Mouse (Mus musculus) embryo, embryonic 11.5 days (tissue): ENCODE measurements around the gene Fpr1.
"Not testable (repeated sequence)": the region's sequence is repeated elsewhere in the genome, so short reads cannot be mapped to it uniquely, and the experiment has no call there.

Source experiments
- DNase-seq: peaks from one replicate; pipeline ENCODE4 v3.0.0-alpha.2; 2012; ENCODE audit warnings: low read depth, low spot score

Fpr1 gene

DNA sequence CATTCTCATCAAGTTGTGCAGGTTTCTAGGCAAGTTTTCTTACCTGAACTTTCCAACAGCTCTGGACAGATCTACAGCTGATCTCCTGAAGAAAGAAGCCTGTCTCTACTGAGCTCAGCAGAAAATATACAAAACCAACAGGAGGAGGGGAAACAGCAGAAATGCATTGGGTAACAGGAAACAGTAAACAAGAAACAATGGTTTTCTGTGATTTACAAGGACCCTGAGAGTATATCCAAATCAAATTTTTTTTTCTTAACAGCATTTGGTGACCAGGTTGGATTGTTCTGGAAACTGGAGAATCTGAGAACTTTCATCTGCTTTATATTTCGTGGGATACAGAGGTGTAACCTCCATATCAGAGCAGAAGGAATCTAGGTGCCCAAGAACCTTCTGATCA is at the start of gene Fpr1:
Fpr1 (minus strand) TSS at position 101 of the 400 bp plus-strand sequence.
- DNase-seq: no peak

DNA sequence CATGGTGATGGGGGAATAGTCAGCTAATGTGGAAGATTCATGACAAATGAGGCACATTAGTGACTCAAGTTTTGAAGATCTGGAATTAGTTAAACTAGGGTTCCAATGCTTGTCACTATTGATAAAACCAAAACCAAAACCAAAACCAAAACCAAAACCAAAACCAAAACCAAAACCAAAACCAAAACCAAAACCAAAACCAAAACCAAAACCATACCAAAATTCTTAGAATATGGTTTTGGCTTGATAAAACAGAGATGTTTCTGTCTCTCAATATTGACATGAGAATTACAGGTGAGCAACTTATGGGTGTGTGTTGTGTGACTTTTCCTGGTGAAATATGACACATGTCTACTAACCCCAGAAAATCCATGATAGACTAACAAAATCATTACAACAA is 34.0 kb upstream of the Fpr1 start:
- DNase-seq: no peak

DNA sequence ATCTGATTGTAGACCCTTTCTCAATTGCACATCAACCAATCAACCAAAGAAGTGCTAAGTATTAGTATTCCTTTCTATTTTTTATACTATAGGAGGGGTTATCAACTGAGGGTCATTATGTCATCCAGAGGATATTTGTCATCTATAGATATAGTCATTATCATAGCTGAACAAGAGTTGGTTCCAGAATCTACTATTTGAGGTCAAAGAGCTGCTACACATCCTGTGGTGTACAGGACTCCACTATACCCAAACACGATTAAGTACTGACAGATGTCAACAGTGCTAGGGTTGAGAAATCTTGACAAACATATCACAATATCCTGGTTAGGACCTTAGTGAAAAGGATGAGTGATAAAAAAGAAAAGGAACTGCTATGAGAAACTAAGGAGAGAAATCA is 33.6 kb upstream of the Fpr1 start:
- DNase-seq: no peak

DNA sequence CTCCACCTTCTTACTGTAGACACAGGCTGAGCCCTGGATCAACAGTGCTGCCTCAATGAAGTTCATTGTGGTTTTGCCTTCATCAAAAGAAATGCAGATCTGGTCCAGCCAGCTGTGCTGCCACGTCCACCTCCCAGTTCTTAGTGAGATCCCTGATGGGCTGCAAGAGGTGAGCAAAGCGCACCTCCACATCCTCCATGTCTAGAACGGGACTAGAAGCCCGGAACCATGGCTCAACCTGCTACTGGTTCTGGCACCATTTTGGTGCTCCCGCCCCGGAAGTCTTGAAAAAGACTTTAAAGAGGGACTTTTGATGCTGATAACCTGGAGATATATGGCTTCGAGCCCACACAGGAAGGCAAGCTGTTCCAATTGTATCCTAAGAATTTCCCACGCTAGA is 28.9 kb upstream of the Fpr1 start:
- DNase-seq: not testable (repeated sequence)

DNA sequence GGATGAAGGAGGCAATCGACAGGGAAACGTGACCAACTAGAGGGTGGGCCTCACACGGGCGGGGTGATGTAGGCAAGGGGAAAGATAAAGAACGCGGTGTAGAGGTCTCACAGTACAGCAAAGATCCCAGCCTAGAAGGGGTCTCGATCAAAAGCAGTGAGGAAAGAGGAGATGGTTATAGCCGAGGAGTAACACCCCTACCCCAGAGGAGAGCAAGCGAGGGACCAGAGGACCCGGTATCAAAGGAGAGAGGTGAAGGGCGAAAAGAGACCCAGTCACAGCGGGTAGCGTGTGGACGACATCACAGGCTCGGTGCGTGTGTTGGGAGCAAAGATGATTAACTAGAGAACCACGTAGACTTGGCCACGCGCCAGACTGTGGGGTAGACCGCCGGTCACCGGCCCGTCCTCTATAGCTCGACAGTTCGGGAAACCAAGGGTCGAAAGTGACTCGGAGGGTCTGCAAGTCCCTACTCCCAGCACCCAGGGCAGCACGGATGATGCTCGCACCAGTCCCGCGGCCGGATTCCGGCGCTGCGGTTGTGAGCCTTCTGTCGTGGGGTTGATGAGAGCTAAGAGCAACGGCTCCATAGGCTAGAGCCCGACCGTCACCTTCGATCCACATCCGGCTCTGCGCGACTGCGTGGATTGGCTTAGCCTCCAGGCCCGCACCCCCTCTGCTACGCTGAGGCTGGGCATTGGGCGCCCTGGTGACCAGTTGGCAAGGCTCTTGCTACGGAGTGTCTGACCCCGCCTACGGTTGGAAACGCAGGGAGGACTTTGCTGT is 26.1 kb upstream of the Fpr1 start:
- DNase-seq: peak; percentile 62

DNA sequence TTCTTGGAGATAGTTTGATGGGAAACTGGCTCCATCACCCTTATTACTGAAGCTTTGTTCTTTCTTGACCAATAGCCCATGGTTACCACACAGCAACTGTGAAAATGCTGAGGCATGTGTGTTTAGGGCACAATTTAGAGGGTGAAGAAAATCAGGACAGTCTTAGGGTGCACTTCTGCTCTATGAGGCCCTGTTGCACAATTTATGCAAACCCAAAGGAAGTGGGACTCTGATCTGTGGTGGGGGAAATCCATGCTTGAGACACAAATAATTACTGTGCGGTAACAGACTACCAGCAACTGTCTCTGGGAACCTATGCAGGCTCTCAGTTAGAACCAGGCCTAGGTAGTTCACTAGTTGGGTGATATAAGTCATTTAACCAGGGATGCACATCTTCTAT is 17.0 kb upstream of the Fpr1 start:
- DNase-seq: no peak

DNA sequence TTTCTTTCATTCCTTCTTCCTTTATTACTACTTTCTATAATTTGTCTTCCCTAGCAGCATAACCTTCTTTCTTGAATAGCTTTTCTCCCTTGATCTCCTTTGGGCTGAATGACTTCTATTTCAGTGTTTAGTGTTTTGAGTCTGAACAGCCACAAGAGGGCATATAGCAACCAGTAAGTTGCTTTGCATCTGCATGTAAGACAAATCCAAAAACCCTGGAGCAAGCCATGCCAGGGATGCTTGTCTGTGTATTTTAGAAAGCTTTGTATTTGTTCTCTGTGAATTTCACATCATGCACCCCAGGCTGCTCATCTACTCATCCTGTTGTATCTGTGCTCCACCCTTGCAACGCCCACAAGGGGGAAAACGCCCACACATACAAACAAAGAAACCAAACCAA is 15.5 kb upstream of the Fpr1 start:
- DNase-seq: no peak

DNA sequence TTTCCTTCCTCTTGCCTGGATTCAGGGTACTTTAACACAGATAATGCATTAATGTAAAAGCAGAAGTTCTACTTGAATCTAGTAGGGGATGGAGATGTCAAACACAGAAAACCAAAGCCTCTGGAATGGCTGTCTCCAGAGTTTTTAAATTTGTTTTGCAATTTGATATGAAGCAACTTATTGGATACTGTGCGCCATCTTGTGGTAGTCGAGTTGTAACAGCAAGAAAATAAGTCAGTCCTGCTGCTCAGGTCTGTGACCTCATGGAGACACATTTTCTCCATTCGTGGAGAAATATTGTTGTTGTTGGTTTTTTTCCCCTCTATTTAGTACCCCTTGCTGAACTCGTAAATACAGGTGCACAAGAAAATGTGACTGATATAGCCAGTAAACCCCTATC is 12.3 kb upstream of the Fpr1 start:
- peak; percentile 38 for DNase-seq

DNA sequence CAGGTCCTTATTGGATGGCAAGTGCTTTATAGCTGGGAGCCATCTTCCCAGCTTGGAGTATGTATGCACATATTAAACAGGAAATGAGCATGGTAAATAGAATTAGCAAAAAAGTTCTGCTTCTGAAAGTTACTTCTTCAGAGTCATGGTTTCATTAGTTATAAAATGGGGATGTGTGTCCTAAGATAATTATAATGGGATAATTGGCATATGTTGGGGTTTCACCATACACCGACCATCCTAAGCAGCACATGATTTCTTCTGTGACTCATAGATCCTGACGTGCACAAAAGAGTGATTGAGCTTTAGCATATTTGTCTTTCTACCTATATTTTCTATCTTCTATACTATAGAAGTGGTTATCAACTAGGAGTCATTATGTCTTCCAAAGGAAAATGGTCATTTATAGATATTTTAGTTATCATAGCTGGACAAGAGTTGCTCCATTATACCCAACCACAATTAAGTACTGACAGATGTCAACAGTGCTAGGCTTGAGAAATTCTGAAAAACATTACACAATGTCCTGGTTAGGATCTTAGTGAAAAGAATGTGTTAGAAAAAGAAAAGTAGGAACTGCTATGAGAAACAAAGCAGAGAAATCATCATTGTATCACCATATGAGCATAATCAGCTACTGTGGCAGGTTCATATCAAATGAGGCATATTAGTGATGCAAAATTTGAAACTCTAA is 6.1 kb upstream of the Fpr1 start:
- no peak for DNase-seq

DNA sequence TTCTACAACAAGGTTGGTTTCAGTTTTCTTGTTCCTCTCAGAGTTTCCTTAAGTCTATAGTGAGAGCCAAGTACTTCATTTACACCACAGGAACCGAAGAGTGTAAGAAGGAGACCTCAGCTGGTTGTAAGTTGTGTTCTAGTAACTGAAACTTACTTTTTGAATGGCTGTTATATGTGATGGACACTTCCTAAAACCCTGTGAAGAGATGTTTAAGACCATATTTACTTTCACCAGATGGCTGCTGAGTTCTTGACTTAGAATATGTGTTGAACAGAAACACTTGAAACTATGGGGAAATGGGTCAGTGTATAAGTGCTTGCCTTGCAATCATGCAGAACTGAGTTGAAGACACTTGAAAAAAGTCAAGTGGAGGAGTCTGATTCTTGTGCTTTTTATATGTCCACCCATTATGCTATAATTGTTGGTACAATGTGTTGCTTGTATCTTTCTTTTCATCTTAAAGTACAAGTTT is 4.1 kb upstream of the Fpr1 start, which contains the start of the genes Fpr2 and Fpr3:
Fpr2 (plus strand) TSS at position 51 of the 475 bp plus-strand sequence.
Fpr3 (plus strand) TSS at position 79 of the 475 bp plus-strand sequence.
- DNase-seq: no peak

DNA sequence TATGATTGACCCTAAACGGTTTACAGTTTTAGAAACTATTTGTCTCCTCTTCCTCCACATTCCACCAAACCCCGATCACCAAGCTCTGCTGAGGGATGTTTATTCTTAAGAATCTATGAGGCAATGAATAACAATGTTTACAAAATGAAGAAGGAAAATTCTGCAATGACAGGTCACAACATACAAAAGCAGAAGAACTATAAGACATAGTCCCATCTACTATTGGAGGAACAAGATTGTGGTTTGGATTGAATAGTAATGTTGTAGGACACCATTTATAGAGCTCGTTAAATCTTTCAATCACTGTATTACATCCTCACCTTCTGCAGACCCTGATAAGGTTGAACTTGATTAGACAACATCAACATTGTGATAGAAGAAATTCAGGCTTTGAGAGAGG is 1.1 kb downstream of the Fpr1 start:
- DNase-seq: no peak

DNA sequence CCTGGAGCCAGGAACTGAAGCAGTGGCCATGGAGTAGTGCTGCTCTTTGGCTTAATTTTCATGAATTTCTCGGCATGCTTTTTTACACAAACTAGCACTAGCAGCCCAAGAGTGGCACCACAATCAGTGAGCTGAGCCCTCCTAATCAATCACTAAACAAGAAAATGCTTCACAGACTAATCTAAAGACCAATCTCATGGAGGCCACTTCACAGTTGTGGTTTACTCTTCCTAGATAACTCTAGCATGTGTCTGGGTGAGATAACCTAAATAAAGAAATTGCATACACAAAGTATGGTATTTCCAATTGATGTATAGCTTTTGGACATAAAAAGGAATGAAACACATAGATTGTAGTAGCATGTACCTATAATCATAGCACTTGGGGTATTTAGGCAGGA is 4.4 kb downstream of the Fpr1 start:
- DNase-seq: no peak

DNA sequence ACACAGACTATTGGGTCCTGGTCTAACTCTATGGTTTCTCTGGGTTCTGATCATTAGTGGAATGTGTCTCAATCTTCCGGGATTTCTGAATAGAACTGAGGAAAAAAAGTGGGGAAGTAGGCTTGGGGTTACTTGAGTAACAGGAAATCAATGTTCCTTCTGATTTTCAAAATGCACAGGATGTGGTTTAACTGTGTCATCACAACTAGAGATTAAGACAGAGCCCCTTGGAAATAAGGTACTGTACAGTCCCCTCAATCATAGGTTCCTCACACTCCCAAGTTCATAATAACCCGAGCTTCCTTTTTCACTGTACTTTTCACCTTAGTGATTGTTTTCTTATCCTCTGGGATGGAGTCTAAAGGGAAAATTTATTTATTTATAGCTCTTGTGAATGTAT is 12.0 kb downstream of the Fpr1 start:
- no peak for DNase-seq

DNA sequence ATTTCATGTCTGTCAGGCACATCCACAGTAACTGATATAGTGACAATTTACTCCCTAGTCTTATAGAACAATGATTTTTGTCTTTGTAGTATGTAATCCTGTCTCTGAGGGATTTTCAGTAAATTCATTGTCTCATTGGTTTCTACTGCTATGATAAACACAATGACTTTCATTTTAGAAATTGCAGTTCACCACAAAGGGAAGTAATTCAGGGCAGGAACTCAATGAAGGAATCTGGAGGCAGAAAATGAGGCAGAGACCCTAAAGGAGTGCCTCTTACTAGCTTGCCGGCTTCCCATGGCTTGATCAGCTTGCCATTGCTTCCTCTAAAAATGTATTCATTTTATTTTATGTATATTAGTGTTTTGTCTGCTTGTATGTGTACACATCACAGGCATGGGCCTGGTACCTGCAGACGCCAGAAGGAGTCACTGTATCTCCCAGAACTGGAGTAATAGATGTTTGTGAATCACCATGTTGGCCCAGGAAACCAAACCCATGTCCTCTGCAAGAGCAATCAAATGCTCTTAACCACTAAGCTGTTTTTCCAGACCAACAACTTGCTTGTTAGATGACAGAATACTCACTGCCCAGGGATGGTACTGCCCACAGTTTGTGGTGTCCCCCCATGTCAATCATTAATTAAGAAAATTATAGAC is 12.7 kb downstream of the Fpr1 start:
- DNase-seq: no peak

DNA sequence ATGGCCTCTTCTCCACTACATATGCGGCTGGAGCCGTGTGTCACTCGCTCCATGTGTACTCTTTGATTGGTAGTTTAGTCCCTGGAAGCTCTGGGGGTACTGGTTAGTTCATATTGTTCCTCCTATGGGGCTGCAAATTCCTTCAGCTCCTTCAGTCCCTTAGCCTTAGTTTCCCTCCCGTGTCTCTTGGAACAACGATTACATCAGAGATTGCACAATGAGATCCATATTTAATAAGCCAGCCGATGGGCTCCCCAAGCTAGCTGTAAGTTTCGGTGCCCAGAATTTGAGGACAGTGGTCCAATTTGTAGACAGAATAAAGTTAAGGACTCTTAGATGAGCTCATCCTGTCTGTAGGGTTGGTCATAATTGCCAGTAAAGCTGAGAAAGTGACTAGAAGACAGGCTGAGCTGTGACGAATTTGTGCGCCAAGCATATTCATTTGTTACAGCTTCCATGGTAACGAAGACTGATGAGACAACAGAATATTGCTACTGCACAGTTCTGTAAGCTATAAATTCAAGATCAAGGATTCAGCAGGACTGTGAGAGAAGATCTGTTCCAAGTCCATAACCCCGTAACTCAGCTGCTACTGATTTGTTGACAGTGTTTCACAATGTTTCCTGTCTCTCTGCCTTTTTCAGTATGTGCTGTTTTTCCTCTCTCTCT is 16.8 kb downstream of the Fpr1 start:
- DNase-seq: no peak

DNA sequence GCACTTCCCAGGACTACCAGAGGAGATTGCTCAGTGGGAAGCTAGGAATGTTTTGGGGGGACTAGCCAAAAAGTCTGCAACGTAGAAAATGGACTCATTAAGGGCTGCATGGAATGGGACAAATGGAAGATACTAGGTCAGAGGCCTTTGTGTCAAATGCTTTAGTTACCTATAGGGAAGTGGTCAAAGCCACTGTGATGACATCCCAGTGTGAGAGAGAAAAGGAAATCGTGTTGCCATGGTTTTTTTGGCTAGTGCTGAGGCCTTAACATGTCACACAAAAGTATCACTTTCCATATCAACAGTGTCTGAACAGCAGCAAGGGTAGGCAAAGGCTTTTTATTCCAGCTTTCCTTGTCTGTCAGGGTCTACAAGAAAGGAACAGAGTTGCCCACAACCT is 18.6 kb downstream of the Fpr1 start:
- DNase-seq: no peak

DNA sequence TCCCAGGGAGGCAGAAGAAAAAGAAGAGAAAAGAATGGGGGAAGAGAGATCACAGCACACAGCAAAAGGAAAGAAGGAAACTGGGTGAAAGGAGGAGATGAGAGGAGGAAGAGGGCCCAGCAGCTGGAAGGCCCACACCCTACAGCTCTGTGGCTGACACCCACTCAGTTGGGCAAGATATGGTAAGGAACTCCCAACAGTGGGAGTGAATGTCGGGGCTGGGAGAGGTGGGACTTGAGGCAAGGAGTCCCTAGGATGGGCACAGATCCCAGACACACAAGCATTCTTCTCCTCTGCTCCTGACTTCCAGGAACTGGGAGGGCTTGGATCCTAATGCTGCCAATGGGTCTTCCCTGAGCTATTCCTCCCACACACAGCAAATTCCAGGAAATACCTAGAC is 21.4 kb downstream of the Fpr1 start:
- DNase-seq: no peak

DNA sequence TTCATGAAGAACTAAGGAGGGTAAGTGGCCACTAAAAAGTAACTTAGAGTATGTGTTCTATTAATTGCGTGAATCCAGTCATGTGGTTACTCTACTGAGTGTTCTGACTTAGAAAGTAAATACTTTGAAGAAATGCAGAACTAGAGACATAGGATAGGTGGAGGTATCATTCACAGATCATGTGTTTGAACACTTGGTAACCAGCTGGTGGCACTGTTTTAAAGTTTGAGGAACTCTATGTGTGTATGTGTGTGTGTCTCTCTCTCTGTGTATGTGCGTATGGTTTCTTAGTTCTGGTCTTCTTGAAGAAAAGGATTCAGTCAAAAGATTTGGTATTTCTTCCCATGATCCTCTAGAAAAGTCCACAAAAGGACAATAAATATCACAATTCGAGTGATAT is 23.6 kb downstream of the Fpr1 start:
- DNase-seq: no peak

DNA sequence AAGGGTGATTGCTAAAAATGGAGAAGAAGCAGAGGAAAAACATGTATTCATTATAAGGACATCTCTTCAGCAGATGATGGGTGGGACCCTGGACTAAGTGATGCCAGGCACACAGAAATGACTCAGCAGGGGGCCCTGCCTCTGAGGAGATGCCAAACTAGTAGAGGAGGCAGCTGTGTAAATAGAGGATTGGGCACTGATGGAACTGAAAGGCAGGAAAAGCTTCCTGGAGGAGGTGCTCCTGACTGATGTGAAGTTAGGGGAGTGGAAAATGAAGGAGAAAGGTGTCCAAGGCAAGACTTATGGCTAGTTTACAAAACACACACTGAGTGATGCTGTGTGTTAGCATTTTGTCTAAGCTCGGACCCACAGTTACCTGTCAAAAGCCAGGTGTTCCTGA is 26.3 kb downstream of the Fpr1 start:
- DNase-seq: no peak

DNA sequence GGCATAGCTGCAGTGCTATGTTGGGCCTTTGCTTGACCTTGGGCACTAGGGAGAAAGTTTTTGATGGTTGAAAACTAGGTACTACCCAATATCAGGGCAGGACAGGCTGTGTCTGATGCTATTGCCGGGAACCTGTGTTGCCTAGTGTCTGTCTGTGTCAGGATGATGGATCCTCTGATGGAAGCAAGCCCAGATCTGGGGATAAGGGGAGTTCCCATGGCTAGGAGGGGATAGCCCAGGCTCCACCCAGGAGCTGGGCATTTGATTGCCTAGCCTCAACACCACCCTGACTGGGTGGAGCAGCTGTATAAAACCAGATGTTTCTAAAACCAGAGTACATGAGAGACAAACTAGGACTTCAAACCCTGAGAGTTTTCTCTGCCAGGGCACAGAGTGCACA is 27.1 kb downstream of the Fpr1 start:
- DNase-seq: no peak

DNA sequence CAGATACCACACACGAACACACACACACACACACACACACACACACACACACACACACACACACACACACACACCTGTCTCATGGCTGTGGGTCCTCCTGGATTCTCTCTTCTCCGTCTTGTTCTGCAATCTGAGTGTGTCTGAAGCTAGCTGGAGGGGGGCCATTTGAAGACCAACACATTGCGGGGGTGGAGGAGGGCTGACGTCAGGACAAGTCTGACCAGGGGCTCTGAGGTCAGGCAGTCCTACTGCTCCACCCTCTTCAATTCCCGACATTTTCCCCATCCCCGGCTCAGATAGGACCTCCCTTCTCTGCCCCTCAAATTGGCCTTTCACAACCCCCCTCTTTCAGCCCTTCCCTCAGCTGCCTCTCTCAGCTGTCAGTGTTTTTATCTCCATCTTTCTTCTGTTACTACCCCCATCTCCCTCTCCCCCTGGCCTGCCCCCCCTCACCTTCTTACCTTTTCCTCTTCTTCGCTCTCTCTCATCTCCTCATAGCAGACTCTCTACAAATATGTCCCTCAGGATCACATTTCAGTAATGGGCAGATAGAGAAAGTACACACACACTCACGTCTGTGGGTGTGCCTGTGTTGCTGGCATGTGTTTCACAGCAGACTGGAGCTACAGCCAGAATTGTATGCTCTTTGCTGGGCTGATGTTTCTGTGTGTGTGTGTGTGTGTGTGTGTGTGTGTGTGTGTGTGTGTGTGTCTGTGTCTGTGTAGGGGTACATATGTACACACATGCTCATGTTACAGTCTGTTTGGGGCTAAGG is 28.5 kb downstream of the Fpr1 start, which contains the start of gene Has1:
Has1 (minus strand) TSS at position 142 of the 775 bp plus-strand sequence.
- DNase-seq: no peak
